Mouse (Mus musculus) kidney, postnatal 0 days (tissue): Measurements from ENCODE around the gene C8b. TPM values are rescaled to one million over a fixed set of nuclear protein-coding genes. Genes with fewer than 3 reads are reported as not detected.

Experiments used
- ATAC-seq: fragments of 200-750 bp; cut with Nextera tagmentation; replicated peaks from 2 replicates; pipeline ENCODE4 v1.8.0; 2017; ENCODE audit warnings: low read depth, moderate number of reproducible peaks, moderate TSS enrichment, moderate library complexity; ENCODE audit not compliant: low FRiP score
- DNase-seq: peaks from one replicate; pipeline ENCODE4 v3.0.0-alpha.2; 2016; ENCODE audit warnings: low spot score
- H3K27ac ChIP-seq: fragments of 300-500 bp; sonication (generic); 2 replicates; pipeline ENCODE4 v1.5.1; 2014; ENCODE audit warnings: mild to moderate bottlenecking
- H3K27me3 ChIP-seq: fragments of 300-500 bp; sonication (generic); 2 replicates; pipeline ENCODE4 v1.6.1; 2014; ENCODE audit warnings: low read length, mixed read lengths; ENCODE audit not compliant: insufficient read depth
- H3K36me3 ChIP-seq: fragments of 300-500 bp; sonication (generic); 2 replicates; pipeline ENCODE4 v1.6.1; 2014; ENCODE audit warnings: low read length, mixed read lengths; ENCODE audit not compliant: insufficient read depth
- H3K4me1 ChIP-seq: fragments of 300-500 bp; sonication (generic); replicated peaks from 2 replicates; pipeline ENCODE4 v1.6.1; 2014; ENCODE audit warnings: antibody characterized with exemption, low read length, mixed read lengths; ENCODE audit not compliant: insufficient read depth
- H3K4me2 ChIP-seq: fragments of 300-500 bp; sonication (generic); 2 replicates; pipeline ENCODE4 v1.6.1; 2014; ENCODE audit warnings: mild to moderate bottlenecking, low read length, moderate library complexity, mixed read lengths
- H3K4me3 ChIP-seq: fragments of 300-500 bp; sonication (generic); replicated peaks from 2 replicates; pipeline ENCODE4 v1.5.1; 2014; ENCODE audit warnings: low read depth, low read length
- H3K9ac ChIP-seq: fragments of 300-500 bp; sonication (generic); 2 replicates; pipeline ENCODE4 v1.6.1; 2014; ENCODE audit warnings: low read depth, low read length
- H3K9me3 ChIP-seq: fragments of 300-500 bp; sonication (generic); replicated peaks from 2 replicates; pipeline ENCODE4 v1.6.1; 2016; ENCODE audit warnings: low read length, inconsistent platforms, mixed read lengths
- CTCF ChIP-seq: IDR thresholded peaks from 2 replicates; pipeline ENCODE4 v1.5.1; 2016; ENCODE audit warnings: antibody characterized with exemption, low read depth, mild to moderate bottlenecking, moderate library complexity
- WGBS: fragments of 180-500 bp; shearing (Covaris S2); extraction: QIAGEN DNeasy Blood & Tissue Kit; methylation state at CpG from one replicate; pipeline ENCODE4 v1.1.7; 2014; 5-methylcytosine and 5-hydroxymethylcytosine counted together
- polyA plus RNA-seq: library from polyadenylated mRNA; unstranded; fragments of >200 nt; fragmentation: Nextera tagmentation; extraction: Ambion mirVana; gene quantifications from 2 replicates; pipeline ENCODE4 v1.2.1, GENCODE M21; 2015

Gene C8b
- not detected in 2 replicates for polyA plus RNA-seq

DNA sequence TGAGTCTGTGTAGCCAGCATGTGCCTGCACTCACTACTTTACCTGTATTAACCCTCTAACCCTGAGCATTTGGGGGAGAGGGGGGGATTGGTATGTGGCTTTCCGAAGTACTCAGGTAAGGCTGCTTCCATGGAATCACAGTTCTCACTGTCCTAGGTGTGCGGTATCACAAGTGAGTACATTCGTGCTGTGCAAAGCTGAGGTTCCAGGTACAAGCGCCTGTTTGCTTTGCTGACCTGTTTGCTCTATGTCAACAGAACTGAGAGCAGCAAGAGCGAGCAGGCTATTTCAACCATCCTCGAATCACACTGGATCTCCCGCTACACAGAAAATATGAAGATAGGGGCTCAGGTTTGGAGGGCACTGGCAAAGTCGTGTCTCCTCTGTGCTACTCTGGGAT is at the start of gene C8b:
TSS of gene C8b (plus strand) at position 253 of the 400 bp plus-strand sequence.
- H3K9ac ChIP-seq: no peak within 1 kb of the TSS
- WGBS: 95% methylated on average over 8 of the region's 8 CpGs
- H3K4me1 ChIP-seq: no peaks in the 10 kb centered on the region
- H3K36me3 ChIP-seq: no peaks in the 10 kb centered on the region
- H3K27ac ChIP-seq: no peak within 1 kb of the TSS
- H3K9me3 ChIP-seq: no peaks in the 10 kb centered on the region
- H3K4me2 ChIP-seq: no peak within 1 kb of the TSS
- DNase-seq (no peak), ATAC-seq (no peak)
- no peak within 1 kb of the TSS for H3K4me3 ChIP-seq
- no peak for TF ChIP-seq CTCF
- H3K27me3 ChIP-seq: no peaks in the 10 kb centered on the region

DNA sequence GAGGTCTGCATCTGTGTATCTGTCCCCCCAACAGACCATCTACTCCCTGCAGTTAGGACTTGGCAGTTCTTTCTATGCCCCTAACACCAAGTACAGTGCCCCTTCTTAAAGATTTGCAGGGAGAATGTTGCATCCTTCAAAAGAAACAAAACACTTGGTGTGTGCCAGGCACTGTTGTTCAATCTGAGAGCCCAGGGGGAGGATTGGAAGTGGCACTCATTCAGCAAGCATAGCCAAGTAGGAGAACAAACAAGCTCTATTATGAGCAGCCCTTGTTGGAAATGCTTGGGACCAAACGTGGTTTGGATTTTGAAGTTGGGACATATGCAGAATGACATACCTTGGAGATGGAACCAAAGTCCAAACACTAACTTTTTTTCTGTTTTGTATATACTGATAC is 49.6 kb upstream of the C8b start:
- H3K4me3 ChIP-seq: no peak overlapping the region
- DNase-seq (no peak), ATAC-seq (no peak)
- 81% methylated on average over 1 of the region's 1 CpGs for WGBS
- H3K27ac ChIP-seq: no peak overlapping the region
- no peaks in the 10 kb centered on the region for H3K36me3 ChIP-seq
- H3K9me3 ChIP-seq: no peaks in the 10 kb centered on the region
- no peak overlapping the region for H3K9ac ChIP-seq
- H3K27me3 ChIP-seq: no peaks in the 10 kb centered on the region
- TF ChIP-seq CTCF: no peak
- H3K4me2 ChIP-seq: no peak overlapping the region
- no peaks in the 10 kb centered on the region; the same call in 1 of the 2 replicates for H3K4me1 ChIP-seq

DNA sequence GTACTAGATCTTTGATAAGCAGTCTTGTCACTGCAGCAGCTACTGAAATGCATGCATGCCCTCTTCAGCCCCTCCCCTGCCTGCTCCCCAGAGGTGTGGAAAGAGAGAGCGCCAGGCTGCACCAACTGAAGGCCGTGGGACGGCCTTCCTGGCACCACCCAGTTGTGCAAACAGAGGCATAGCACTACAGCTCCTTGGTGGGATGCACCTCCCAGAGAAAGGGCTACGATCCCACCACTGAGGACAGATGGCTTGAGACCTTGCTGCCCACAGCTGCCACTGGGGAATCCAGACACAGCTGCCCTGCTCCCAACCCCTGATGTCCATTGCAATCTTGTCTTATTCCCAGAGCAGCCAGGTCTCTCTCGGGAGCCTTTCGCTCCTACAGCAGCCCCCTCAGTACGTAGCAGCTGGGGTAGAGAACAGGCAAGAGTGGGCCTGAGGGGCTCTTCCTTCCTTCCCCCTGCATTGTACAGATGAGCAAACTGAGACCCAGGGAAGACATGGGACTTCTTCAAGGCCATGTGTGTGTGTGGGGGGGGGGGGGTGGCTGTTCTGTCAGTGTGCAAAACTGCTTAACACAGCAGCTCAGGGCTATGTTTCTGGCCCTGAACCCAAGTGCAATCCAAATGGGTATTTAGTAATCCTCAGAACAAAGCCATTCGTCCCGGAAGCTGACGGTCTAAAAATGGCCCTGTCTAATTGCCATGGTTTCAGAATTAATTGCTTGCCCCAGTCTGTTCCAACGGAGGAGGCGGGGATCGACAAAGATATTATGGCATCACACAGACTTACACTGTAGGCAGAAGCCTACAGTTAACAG is 46.9 kb upstream of the C8b start:
- Histone ChIP-seq H3K36me3 (no peaks in the 10 kb centered on the region), H3K9ac (no peak overlapping the region), H3K27ac (no peak overlapping the region), H3K4me3 (no peak overlapping the region), H3K4me1 (no peaks in the 10 kb centered on the region; the same call in 1 of the 2 replicates), H3K9me3 (no peaks in the 10 kb centered on the region), H3K4me2 (no peak overlapping the region), H3K27me3 (no peaks in the 10 kb centered on the region)
- DNase-seq: no peak
- 47% methylated on average over 13 of the region's 13 CpGs for WGBS
- ATAC-seq: 0 out of 2 replicates have a peak, but pooled peaks have one; percentile 25
- TF ChIP-seq CTCF: no peak

DNA sequence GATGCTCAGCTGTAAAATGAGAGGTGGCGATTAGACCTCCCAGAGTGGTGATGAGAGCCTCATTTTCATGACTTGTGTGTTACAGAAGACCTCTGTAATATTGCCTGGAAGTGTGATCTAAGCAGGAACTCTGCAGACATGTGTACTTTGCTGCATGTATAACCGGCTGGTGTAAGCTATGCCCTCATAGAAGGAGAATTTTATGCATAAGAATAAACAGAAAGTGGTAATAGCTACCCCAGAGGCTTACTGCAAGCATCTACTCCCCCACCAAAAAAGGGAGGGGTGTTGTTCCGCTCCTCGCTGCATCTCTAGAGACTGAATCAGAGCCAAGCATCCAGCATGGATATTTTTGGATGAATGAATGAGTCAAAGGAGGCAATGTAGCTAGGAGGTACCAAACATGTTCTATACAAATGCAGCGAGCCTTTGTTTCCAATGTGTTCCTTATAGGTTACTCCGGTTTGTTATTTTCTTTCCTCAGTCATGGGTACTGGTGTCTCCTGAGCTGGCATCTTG is 42.5 kb upstream of the C8b start:
- Histone ChIP-seq H3K27me3 (no peaks in the 10 kb centered on the region), H3K9me3 (no peaks in the 10 kb centered on the region), H3K4me2 (no peak overlapping the region), H3K27ac (no peak overlapping the region), H3K9ac (no peak overlapping the region), H3K4me3 (no peak overlapping the region), H3K36me3 (no peaks in the 10 kb centered on the region), H3K4me1 (no peaks in the 10 kb centered on the region; the same call in 1 of the 2 replicates)
- WGBS: 60% methylated on average over 6 of the region's 6 CpGs
- DNase-seq (no peak), ATAC-seq (no peak)
- no peak for TF ChIP-seq CTCF

DNA sequence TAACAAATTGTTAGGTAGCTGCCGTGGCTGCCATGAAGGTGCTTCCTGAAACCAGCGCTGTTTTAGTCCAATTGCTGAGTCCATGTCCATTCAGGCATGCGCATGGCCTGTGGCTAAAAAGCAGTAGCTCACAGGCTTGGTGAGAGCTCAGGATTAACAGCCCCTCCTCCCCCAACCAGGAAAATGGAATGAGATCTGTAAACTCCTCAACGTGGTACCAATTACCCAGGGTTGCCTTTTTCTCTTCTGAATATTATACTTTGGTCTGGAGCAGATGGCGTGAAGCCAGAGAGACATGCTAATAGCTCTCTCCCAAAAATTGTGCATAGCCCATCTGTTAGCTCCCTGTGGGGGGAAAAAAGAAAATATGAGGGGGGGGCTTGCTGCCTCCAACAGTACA is 41.9 kb upstream of the C8b start:
- DNase-seq (no peak), ATAC-seq (no peak)
- Histone ChIP-seq H3K36me3 (no peaks in the 10 kb centered on the region), H3K4me1 (no peaks in the 10 kb centered on the region; the same call in 1 of the 2 replicates), H3K4me2 (no peak overlapping the region), H3K27ac (no peak overlapping the region), H3K9me3 (no peaks in the 10 kb centered on the region), H3K4me3 (no peak overlapping the region), H3K27me3 (no peaks in the 10 kb centered on the region), H3K9ac (no peak overlapping the region)
- no peak for TF ChIP-seq CTCF
- 39% methylated on average over 5 of the region's 5 CpGs for WGBS

DNA sequence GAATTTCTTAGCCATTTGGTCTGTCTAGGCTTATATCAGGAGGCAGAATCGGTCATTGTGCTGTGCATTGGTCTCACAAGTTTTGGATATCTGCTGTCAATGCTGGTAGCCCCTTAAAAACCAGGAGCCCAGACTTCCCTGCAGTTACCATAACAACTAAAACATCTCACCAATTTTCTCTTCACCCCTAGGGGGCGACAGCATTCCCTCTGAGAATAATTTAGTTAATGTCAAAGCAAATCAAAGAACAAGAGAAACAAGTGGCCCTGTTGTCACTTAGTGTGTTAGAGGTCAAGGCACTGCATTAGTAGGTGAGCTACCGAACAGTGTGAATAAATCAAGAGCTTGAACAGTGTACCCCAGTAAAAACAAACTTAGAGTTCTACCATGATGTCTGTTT is 40.4 kb upstream of the C8b start:
- peak; percentile 19 for DNase-seq
- Histone ChIP-seq H3K27me3 (no peaks in the 10 kb centered on the region), H3K4me2 (no peak overlapping the region), H3K4me3 (no peak overlapping the region), H3K4me1 (no peaks in the 10 kb centered on the region), H3K27ac (no peak overlapping the region), H3K9ac (no peak overlapping the region), H3K9me3 (no peaks in the 10 kb centered on the region), H3K36me3 (no peaks in the 10 kb centered on the region)
- WGBS: 48% methylated on average over 3 of the region's 3 CpGs
- ATAC-seq: no peak
- TF ChIP-seq CTCF: peak; percentile 65
